Mouse (Mus musculus) testis, adult 2 months (tissue): Measurements from ENCODE around the gene Fat3.

Source experiments
- CTCF ChIP-seq: fragments of 200-500 bp; IDR thresholded peaks from 2 replicates; pipeline ENCODE4 v1.5.1; 2012; ENCODE audit warnings: low read depth, mild to moderate bottlenecking, inconsistent platforms, low read length, moderate library complexity; ENCODE audit not compliant: control insufficient read depth, insufficient read depth, insufficient replicate concordance
- POLR2A ChIP-seq: fragments of 200-500 bp; IDR thresholded peaks from 2 replicates; pipeline ENCODE4 v1.6.1; 2012; ENCODE audit warnings: low read depth, mild to moderate bottlenecking, inconsistent platforms, low read length, moderate library complexity; ENCODE audit not compliant: control insufficient read depth

DNA sequence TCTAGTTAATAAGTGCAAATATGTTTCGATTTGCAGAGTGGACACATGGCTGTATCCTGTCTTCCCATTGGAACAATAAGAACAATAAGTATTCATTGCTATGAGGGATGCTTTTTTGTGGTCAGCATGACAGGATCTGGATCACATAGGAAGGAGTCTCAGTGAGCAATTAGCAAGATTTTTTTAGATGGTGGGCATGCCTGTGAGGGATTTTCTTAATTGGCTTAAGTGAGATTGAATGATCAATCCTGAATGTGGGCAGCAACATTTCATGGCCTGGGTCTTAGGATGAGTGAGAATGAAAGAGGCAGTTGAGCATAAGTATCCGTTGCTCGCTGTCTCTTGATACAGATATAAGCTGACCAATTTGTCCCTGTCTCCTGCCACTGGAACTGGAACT, 4.8 kb downstream of the Fat3 start:
- TF ChIP-seq CTCF (no peak), POLR2A (no peak)
